ENCODE assay signal across 12 mouse cellular contexts in genomic region chr11:61481239-61482090, GRCm38 (mm10). TPM values are rescaled to one million over a fixed set of nuclear protein-coding genes. Genes with fewer than 3 reads are reported as not detected.
A peak's percentile ranks its signal among the peaks of the same experiment; 100 is the strongest.
DNase-seq lines count a peak whose midpoint lies in the region; ATAC-seq and TF ChIP-seq lines count a peak whose summit lies in the region.
"Had no signal": no experiment of that assay in that cellular context is flagged by ENCODE, and none has a peak within 500 bp of the region (broad histone marks: within the 10 kb centered on the region; RNA-seq: fewer than 3 reads in every experiment).

No protein-coding gene starts in this region.

- ATAC-seq in heart, embryonic 13.5 days (ENCODE audit: extremely low read depth, insufficient number of reproducible peaks, low FRiP score, low TSS enrichment): no peak
- no peak for ATAC-seq in heart, embryonic 12.5 days (ENCODE audit: insufficient number of reproducible peaks, low FRiP score)
- ATAC-seq in limb, embryonic 15.5 days (ENCODE audit: insufficient number of reproducible peaks, low FRiP score, low TSS enrichment, low read depth): no peak
- no peak for ATAC-seq in intestine, postnatal 0 days
- ATAC-seq in forebrain, embryonic 16.5 days: no peak

- no peaks in the 10 kb centered on the region for H3K9me3 ChIP-seq in heart, embryonic 13.5 days
- no peaks in the 10 kb centered on the region for H3K9me3 ChIP-seq in heart, embryonic 12.5 days (replicated peaks)
- H3K9me3 ChIP-seq in MEL (replicated peaks; ENCODE audit: insufficient read depth, low read length): no peaks in the 10 kb centered on the region
- no peaks in the 10 kb centered on the region for H3K9me3 ChIP-seq in embryonic facial prominence, embryonic 10.5 days
- H3K9me3 ChIP-seq in limb, embryonic 15.5 days: no peaks in the 10 kb centered on the region
- H3K9me3 ChIP-seq in intestine, postnatal 0 days (ENCODE audit: control insufficient read depth): no peaks in the 10 kb centered on the region
- H3K9me3 ChIP-seq in forebrain, embryonic 16.5 days (ENCODE audit: control insufficient read depth, low read length): no peaks in the 10 kb centered on the region
- H3K9me3 ChIP-seq: liver, embryonic 13.5 days had no signal

- no peaks in the 10 kb centered on the region for H3K79me2 ChIP-seq in MEL (ENCODE audit: control insufficient read depth, insufficient read depth, low read length, poor library complexity)

- H3K4me1 ChIP-seq in heart, embryonic 13.5 days: peaks cover 30% of the 10 kb centered on the region
- H3K4me1 ChIP-seq in heart, embryonic 12.5 days (replicated peaks): peaks cover 28% of the 10 kb centered on the region
- H3K4me1 ChIP-seq in MEL (ENCODE audit: control insufficient read depth in 1 of 2, insufficient read depth in 2 of 2, low read length in 2 of 2): 0 out of 4 replicates have a peak, but pooled peaks cover 0 to 5% of the 10 kb centered on the region in 2 experiments
- H3K4me1 ChIP-seq in embryonic facial prominence, embryonic 10.5 days: peaks cover 76% of the 10 kb centered on the region
- peaks cover 58% of the 10 kb centered on the region for H3K4me1 ChIP-seq in limb, embryonic 15.5 days
- H3K4me1 ChIP-seq in intestine, postnatal 0 days (replicated peaks; ENCODE audit: control insufficient read depth, insufficient read depth, low read length): no peaks in the 10 kb centered on the region
- peaks cover 40% of the 10 kb centered on the region for H3K4me1 ChIP-seq in forebrain, embryonic 16.5 days (replicated peaks; ENCODE audit: control insufficient read depth, insufficient read depth, low read length)
- H3K4me1 ChIP-seq: liver, embryonic 13.5 days had no signal

- no peak for DNase-seq in MEL (ENCODE audit: low read depth, low spot score)
- DNase-seq in embryonic facial prominence, embryonic 10.5 days (ENCODE audit: low spot score): peak; percentile 58
- DNase-seq in c-Kit-positive CD71-positive TER-119-positive erythroid progenitor cells, embryonic 14.5 days (ENCODE audit: low spot score): no peak
- DNase-seq: kidney, postnatal 25 days; liver, embryonic 13.5 days; lung, postnatal 36 days had no signal

- WGBS in heart, embryonic 13.5 days: 55% methylated on average over 9 of the region's 9 CpGs
- 54% methylated on average over 9 of the region's 9 CpGs for WGBS in heart, embryonic 12.5 days
- 53% methylated on average over 9 of the region's 9 CpGs for WGBS in embryonic facial prominence, embryonic 10.5 days
- WGBS in limb, embryonic 15.5 days: 57% methylated on average over 9 of the region's 9 CpGs
- WGBS in intestine, postnatal 0 days: 51% methylated on average over 9 of the region's 9 CpGs
- 68% methylated on average over 9 of the region's 9 CpGs for WGBS in forebrain, embryonic 16.5 days

- TF ChIP-seq CTCF in MEL (IDR thresholded peaks at IDR 0.05 in 2 of 3, conservative IDR thresholded peaks at IDR 0.05 in 1 of 3; ENCODE audit: control insufficient read depth in 1 of 3, insufficient read depth in 1 of 3, low read depth in 2 of 3, low read length in 3 of 3, poor library complexity in 1 of 3, severe bottlenecking in 1 of 3): no peak
- TF ChIP-seq CTCF in intestine, postnatal 0 days (IDR thresholded peaks at IDR 0.05; ENCODE audit: low read depth): no peak

- TF ChIP-seq POLR2A in MEL (IDR thresholded peaks at IDR 0.05; ENCODE audit: control insufficient read depth in 1 of 2, insufficient read depth in 1 of 2, low read depth in 1 of 2, low read length in 2 of 2, poor library complexity in 1 of 2): no peak

- H3K36me3 ChIP-seq in heart, embryonic 13.5 days: no peaks in the 10 kb centered on the region
- H3K36me3 ChIP-seq in heart, embryonic 12.5 days: no peaks in the 10 kb centered on the region
- no peaks in the 10 kb centered on the region for H3K36me3 ChIP-seq in MEL (ENCODE audit: control insufficient read depth in 1 of 2, insufficient read depth in 2 of 2, low read length in 2 of 2)
- H3K36me3 ChIP-seq in embryonic facial prominence, embryonic 10.5 days (replicated peaks): peaks cover 2% of the 10 kb centered on the region; the same call in 1 of the 2 replicates
- H3K36me3 ChIP-seq in limb, embryonic 15.5 days: no peaks in the 10 kb centered on the region
- H3K36me3 ChIP-seq in intestine, postnatal 0 days (ENCODE audit: control insufficient read depth, insufficient read depth): no peaks in the 10 kb centered on the region
- no peaks in the 10 kb centered on the region for H3K36me3 ChIP-seq in forebrain, embryonic 16.5 days (ENCODE audit: control insufficient read depth, insufficient read depth)
- H3K36me3 ChIP-seq: liver, embryonic 13.5 days had no signal

- TF ChIP-seq EP300 in MEL (IDR thresholded peaks at IDR 0.05; ENCODE audit: low read depth in 1 of 2, low read length in 2 of 2): no peak

- H3K27ac ChIP-seq in heart, embryonic 13.5 days (replicated peaks): no peak overlapping the region
- H3K27ac ChIP-seq in heart, embryonic 12.5 days (ENCODE audit: poor library complexity, severe bottlenecking): no peak overlapping the region
- H3K27ac ChIP-seq in MEL (ENCODE audit: control insufficient read depth, low read depth, low read length): no peak overlapping the region
- peak overlapping the region; percentile 84 for H3K27ac ChIP-seq in embryonic facial prominence, embryonic 10.5 days (replicated peaks)
- H3K27ac ChIP-seq in limb, embryonic 15.5 days: peak overlapping the region; percentile 35
- H3K27ac ChIP-seq in intestine, postnatal 0 days (ENCODE audit: low read depth, low read length): no peak overlapping the region
- H3K27ac ChIP-seq in forebrain, embryonic 16.5 days (ENCODE audit: low read length): no peak overlapping the region
- H3K27ac ChIP-seq: liver, embryonic 13.5 days had no signal

- H3K9ac ChIP-seq in heart, embryonic 13.5 days: peak overlapping the region; percentile 19; the same call in 1 of the 2 replicates
- H3K9ac ChIP-seq in heart, embryonic 12.5 days: no peak overlapping the region
- no peak overlapping the region for H3K9ac ChIP-seq in MEL (ENCODE audit: control insufficient read depth, low read depth, low read length, poor library complexity, severe bottlenecking)
- H3K9ac ChIP-seq in limb, embryonic 15.5 days: no peak overlapping the region
- H3K9ac ChIP-seq in intestine, postnatal 0 days (ENCODE audit: low read depth, low read length): no peak overlapping the region
- H3K9ac ChIP-seq in forebrain, embryonic 16.5 days (replicated peaks; ENCODE audit: low read depth, low read length): no peak overlapping the region
- H3K9ac ChIP-seq: liver, embryonic 13.5 days had no signal

- H3K4me3 ChIP-seq in heart, embryonic 13.5 days: no peak overlapping the region
- H3K4me3 ChIP-seq in heart, embryonic 12.5 days: no peak overlapping the region
- H3K4me3 ChIP-seq in MEL (ENCODE audit: control insufficient read depth in 1 of 2, insufficient read depth in 1 of 2, low read depth in 2 of 2, low read length in 2 of 2): no peak overlapping the region
- 0 out of 2 replicates have a peak overlapping the region, but pooled peaks have one; percentile 13 for H3K4me3 ChIP-seq in embryonic facial prominence, embryonic 10.5 days
- no peak overlapping the region for H3K4me3 ChIP-seq in limb, embryonic 15.5 days
- no peak overlapping the region for H3K4me3 ChIP-seq in intestine, postnatal 0 days (ENCODE audit: low read depth, low read length)
- H3K4me3 ChIP-seq in forebrain, embryonic 16.5 days (replicated peaks; ENCODE audit: low read length): no peak overlapping the region
- H3K4me3 ChIP-seq: liver, embryonic 13.5 days had no signal

- H3K27me3 ChIP-seq in heart, embryonic 13.5 days (replicated peaks): no peaks in the 10 kb centered on the region
- no peaks in the 10 kb centered on the region for H3K27me3 ChIP-seq in heart, embryonic 12.5 days (replicated peaks)
- peaks cover 2 to 3% of the 10 kb centered on the region in 2 experiments; a peak in 3 of 4 replicates for H3K27me3 ChIP-seq in MEL (ENCODE audit: control insufficient read depth in 1 of 2, insufficient read depth in 2 of 2, low read length in 2 of 2)
- H3K27me3 ChIP-seq in embryonic facial prominence, embryonic 10.5 days (replicated peaks; ENCODE audit: low read depth, poor library complexity, severe bottlenecking): no peaks in the 10 kb centered on the region
- H3K27me3 ChIP-seq in limb, embryonic 15.5 days: no peaks in the 10 kb centered on the region
- no peaks in the 10 kb centered on the region for H3K27me3 ChIP-seq in intestine, postnatal 0 days (replicated peaks; ENCODE audit: control insufficient read depth, insufficient read depth, low read length)
- H3K27me3 ChIP-seq in forebrain, embryonic 16.5 days (replicated peaks; ENCODE audit: control insufficient read depth, insufficient read depth, low read length): no peaks in the 10 kb centered on the region
- H3K27me3 ChIP-seq: liver, embryonic 13.5 days had no signal

- TF ChIP-seq RAD21 in MEL (IDR thresholded peaks at IDR 0.05; ENCODE audit: low read depth, low read length): no peak

- no peak overlapping the region for H3K4me2 ChIP-seq in heart, embryonic 13.5 days
- no peak overlapping the region for H3K4me2 ChIP-seq in heart, embryonic 12.5 days
- no peak overlapping the region for H3K4me2 ChIP-seq in limb, embryonic 15.5 days
- no peak overlapping the region for H3K4me2 ChIP-seq in intestine, postnatal 0 days (replicated peaks; ENCODE audit: low read depth)
- H3K4me2 ChIP-seq in forebrain, embryonic 16.5 days (ENCODE audit: low read length): no peak overlapping the region
- H3K4me2 ChIP-seq: heart, embryonic 11.5 days; liver, embryonic 13.5 days had no signal

RNA-seq across cellular contexts. Expression of gene Mfap4, which starts 3.8 kb away (rescaled TPM):
- polyA plus RNA-seq in heart, embryonic 13.5 days (2015; fragmentation: Nextera tagmentation; extraction: Ambion mirVana): 114 and 126 TPM in 2 replicates
- 72.4 and 76.0 TPM in 2 replicates for polyA plus RNA-seq in heart, embryonic 12.5 days (2016; fragmentation: Nextera tagmentation; extraction: Ambion mirVana)
- not detected in 2 replicates for total RNA-seq in MEL (2012; rRNA removed)
- polyA plus RNA-seq in MEL (2012; ENCODE audit: insufficient read depth in 1 of 2, insufficient read length in 2 of 2, low read depth in 1 of 2, low replicate concordance in 2 of 2, missing spikeins in 1 of 2): not detected
- 119 and 163 TPM in 2 replicates for polyA plus RNA-seq in embryonic facial prominence, embryonic 10.5 days (2016; fragmentation: Nextera tagmentation; extraction: Ambion mirVana)
- 540 and 575 TPM in 2 replicates for polyA plus RNA-seq in limb, embryonic 15.5 days (2015; fragmentation: Nextera tagmentation; extraction: Ambion mirVana)
- 78.2 and 97.0 TPM in 2 replicates for polyA plus RNA-seq in intestine, postnatal 0 days (2015; fragmentation: Nextera tagmentation; extraction: Ambion mirVana)
- 47.4 and 55.0 TPM in 2 replicates for polyA plus RNA-seq in forebrain, embryonic 16.5 days (2015; fragmentation: Nextera tagmentation; extraction: Ambion mirVana)

RNA-seq across cellular contexts. Expression of gene Mapk7, which starts 12.7 kb away (rescaled TPM):
- 28.8 and 29.6 TPM in 2 replicates for polyA plus RNA-seq in heart, embryonic 13.5 days (2015; fragmentation: Nextera tagmentation; extraction: Ambion mirVana)
- polyA plus RNA-seq in heart, embryonic 12.5 days (2016; fragmentation: Nextera tagmentation; extraction: Ambion mirVana): 33.9 and 35.3 TPM in 2 replicates
- total RNA-seq in MEL (2012; rRNA removed): 12.6 and 12.7 TPM in 2 replicates
- polyA plus RNA-seq in MEL (2012; ENCODE audit: insufficient read depth in 1 of 2, insufficient read length in 2 of 2, low read depth in 1 of 2, low replicate concordance in 2 of 2, missing spikeins in 1 of 2): 10 to 100 TPM in 1 of 2 experiments, not detected in 1; 25.3 TPM
- 97.4 and 103 TPM in 2 replicates for polyA plus RNA-seq in embryonic facial prominence, embryonic 10.5 days (2016; fragmentation: Nextera tagmentation; extraction: Ambion mirVana)
- polyA plus RNA-seq in limb, embryonic 15.5 days (2015; fragmentation: Nextera tagmentation; extraction: Ambion mirVana): 59.4 and 65.0 TPM in 2 replicates
- 14.5 and 16.2 TPM in 2 replicates for polyA plus RNA-seq in intestine, postnatal 0 days (2015; fragmentation: Nextera tagmentation; extraction: Ambion mirVana)
- 111 and 118 TPM in 2 replicates for polyA plus RNA-seq in forebrain, embryonic 16.5 days (2015; fragmentation: Nextera tagmentation; extraction: Ambion mirVana)

RNA-seq across cellular contexts. Expression of gene B9d1, which starts 23.5 kb away (rescaled TPM):
- polyA plus RNA-seq in heart, embryonic 13.5 days (2015; fragmentation: Nextera tagmentation; extraction: Ambion mirVana): 13.6 and 14.2 TPM in 2 replicates
- 9.0 and 11.0 TPM in 2 replicates for polyA plus RNA-seq in heart, embryonic 12.5 days (2016; fragmentation: Nextera tagmentation; extraction: Ambion mirVana)
- total RNA-seq in MEL (2012; rRNA removed): 27.2 and 29.5 TPM in 2 replicates
- polyA plus RNA-seq in MEL (2012; ENCODE audit: insufficient read depth in 1 of 2, insufficient read length in 2 of 2, low read depth in 1 of 2, low replicate concordance in 2 of 2, missing spikeins in 1 of 2): 10 to 100 TPM in 1 of 2 experiments, not detected in 1; 22.5 TPM
- 44.4 and 49.7 TPM in 2 replicates for polyA plus RNA-seq in embryonic facial prominence, embryonic 10.5 days (2016; fragmentation: Nextera tagmentation; extraction: Ambion mirVana)
- polyA plus RNA-seq in limb, embryonic 15.5 days (2015; fragmentation: Nextera tagmentation; extraction: Ambion mirVana): 20.7 and 24.8 TPM in 2 replicates
- polyA plus RNA-seq in intestine, postnatal 0 days (2015; fragmentation: Nextera tagmentation; extraction: Ambion mirVana): 6.1 TPM in 2 replicates
- 32.6 and 36.1 TPM in 2 replicates for polyA plus RNA-seq in forebrain, embryonic 16.5 days (2015; fragmentation: Nextera tagmentation; extraction: Ambion mirVana)

RNA-seq across cellular contexts. Expression of gene Rnf112, which starts 27.5 kb away (rescaled TPM):
- polyA plus RNA-seq in heart, embryonic 13.5 days (2015; fragmentation: Nextera tagmentation; extraction: Ambion mirVana): 0.33 and 0.52 TPM in 2 replicates
- polyA plus RNA-seq in heart, embryonic 12.5 days (2016; fragmentation: Nextera tagmentation; extraction: Ambion mirVana): 0.17 and 0.42 TPM in 2 replicates
- total RNA-seq in MEL (2012; rRNA removed): not detected in 2 replicates
- polyA plus RNA-seq in MEL (2012; ENCODE audit: insufficient read depth in 1 of 2, insufficient read length in 2 of 2, low read depth in 1 of 2, low replicate concordance in 2 of 2, missing spikeins in 1 of 2): not detected
- polyA plus RNA-seq in embryonic facial prominence, embryonic 10.5 days (2016; fragmentation: Nextera tagmentation; extraction: Ambion mirVana): 0.49 and 1.00 TPM in 2 replicates
- polyA plus RNA-seq in limb, embryonic 15.5 days (2015; fragmentation: Nextera tagmentation; extraction: Ambion mirVana): 0.78 and 0.82 TPM in 2 replicates
- polyA plus RNA-seq in intestine, postnatal 0 days (2015; fragmentation: Nextera tagmentation; extraction: Ambion mirVana): 0.56 and 0.69 TPM in 2 replicates
- polyA plus RNA-seq in forebrain, embryonic 16.5 days (2015; fragmentation: Nextera tagmentation; extraction: Ambion mirVana): 22.6 and 35.7 TPM in 2 replicates

Comparison
In these comparisons a context has a peak if more than half of its experiments do, and no peak if none do; other contexts are left out.
1. H3K27ac ChIP-seq: peak in embryonic facial prominence, embryonic 10.5 days (single experiment) and limb, embryonic 15.5 days (single experiment); none in heart, embryonic 13.5 days (single experiment), heart, embryonic 12.5 days (single experiment), MEL (single experiment), intestine, postnatal 0 days (single experiment) and forebrain, embryonic 16.5 days (single experiment).
2. RNA of gene Mfap4, which starts 3.8 kb away (polyA plus RNA-seq): 540 to 575 TPM in limb, embryonic 15.5 days, 119 to 163 TPM in embryonic facial prominence, embryonic 10.5 days, 114 to 126 TPM in heart, embryonic 13.5 days, 78.2 to 97.0 TPM in intestine, postnatal 0 days, 72.4 to 76.0 TPM in heart, embryonic 12.5 days and 47.4 to 55.0 TPM in forebrain, embryonic 16.5 days; not detected in MEL; every median in the first group is over 10 times any median in the second.